Mouse (Mus musculus) limb, embryonic 11.5 days (tissue): ENCODE measurements around the gene Cdc14a. TPM values are rescaled to one million over a fixed set of nuclear protein-coding genes. Genes with fewer than 3 reads are reported as not detected.
A peak's percentile ranks its signal among the peaks of the same experiment; 100 is the strongest.

Source experiments
- ATAC-seq: fragments of 200-750 bp; cut with Nextera tagmentation; 2 replicates; pipeline ENCODE4 v1.8.0; 2017; ENCODE audit warnings: low read depth; ENCODE audit not compliant: insufficient number of reproducible peaks, low FRiP score, low TSS enrichment
- DNase-seq: peaks from one replicate; pipeline ENCODE4 v3.0.0-alpha.2; 2015; ENCODE audit warnings: low spot score
- H3K27ac ChIP-seq: fragments of 300-500 bp; sonication (generic); replicated peaks from 2 replicates; pipeline ENCODE4 v1.5.1; 2014; ENCODE audit warnings: low read depth, mild to moderate bottlenecking, low read length
- H3K27me3 ChIP-seq: fragments of 300-500 bp; sonication (generic); 2 replicates; pipeline ENCODE4 v1.6.1; 2014; ENCODE audit warnings: mild to moderate bottlenecking, low read length, mixed read lengths; ENCODE audit not compliant: control insufficient read depth, insufficient read depth
- H3K36me3 ChIP-seq: fragments of 300-500 bp; sonication (generic); 2 replicates; pipeline ENCODE4 v1.6.1; 2014; ENCODE audit warnings: mild to moderate bottlenecking, low read length, moderate library complexity, mixed read lengths; ENCODE audit not compliant: control insufficient read depth, insufficient read depth
- H3K4me1 ChIP-seq: fragments of 300-500 bp; sonication (generic); 2 replicates; pipeline ENCODE4 v1.6.1; 2014; ENCODE audit warnings: low read length, mixed read lengths; ENCODE audit not compliant: control insufficient read depth, insufficient read depth
- H3K4me2 ChIP-seq: fragments of 300-500 bp; sonication (generic); 2 replicates; pipeline ENCODE4 v1.6.1; 2014; ENCODE audit warnings: low read depth, mild to moderate bottlenecking, moderate library complexity; ENCODE audit not compliant: severe bottlenecking
- H3K4me3 ChIP-seq: fragments of 300-500 bp; sonication (generic); 2 replicates; pipeline ENCODE4 v1.5.1; 2014; ENCODE audit warnings: low read depth, low read length
- H3K9ac ChIP-seq: fragments of 300-500 bp; sonication (generic); 2 replicates; pipeline ENCODE4 v1.6.1; 2014; ENCODE audit warnings: mild to moderate bottlenecking, low read length
- H3K9me3 ChIP-seq: fragments of 300-500 bp; sonication (generic); 2 replicates; pipeline ENCODE4 v1.6.1; 2016; ENCODE audit warnings: low read length; ENCODE audit not compliant: control insufficient read depth
- WGBS: fragments of 180-500 bp; shearing (Covaris S2); extraction: QIAGEN DNeasy Blood & Tissue Kit; methylation state at CpG from one replicate; pipeline ENCODE4 v1.1.7; 2014; 5-methylcytosine and 5-hydroxymethylcytosine counted together
- polyA plus RNA-seq: library from polyadenylated mRNA; unstranded; fragments of >200 nt; fragmentation: Nextera tagmentation; extraction: Ambion mirVana; gene quantifications from 2 replicates; pipeline ENCODE4 v1.2.1, GENCODE M21; 2014

Cdc14a gene
- polyA plus RNA-seq, result 11.6 and 12.7 TPM in 2 replicates

DNA sequence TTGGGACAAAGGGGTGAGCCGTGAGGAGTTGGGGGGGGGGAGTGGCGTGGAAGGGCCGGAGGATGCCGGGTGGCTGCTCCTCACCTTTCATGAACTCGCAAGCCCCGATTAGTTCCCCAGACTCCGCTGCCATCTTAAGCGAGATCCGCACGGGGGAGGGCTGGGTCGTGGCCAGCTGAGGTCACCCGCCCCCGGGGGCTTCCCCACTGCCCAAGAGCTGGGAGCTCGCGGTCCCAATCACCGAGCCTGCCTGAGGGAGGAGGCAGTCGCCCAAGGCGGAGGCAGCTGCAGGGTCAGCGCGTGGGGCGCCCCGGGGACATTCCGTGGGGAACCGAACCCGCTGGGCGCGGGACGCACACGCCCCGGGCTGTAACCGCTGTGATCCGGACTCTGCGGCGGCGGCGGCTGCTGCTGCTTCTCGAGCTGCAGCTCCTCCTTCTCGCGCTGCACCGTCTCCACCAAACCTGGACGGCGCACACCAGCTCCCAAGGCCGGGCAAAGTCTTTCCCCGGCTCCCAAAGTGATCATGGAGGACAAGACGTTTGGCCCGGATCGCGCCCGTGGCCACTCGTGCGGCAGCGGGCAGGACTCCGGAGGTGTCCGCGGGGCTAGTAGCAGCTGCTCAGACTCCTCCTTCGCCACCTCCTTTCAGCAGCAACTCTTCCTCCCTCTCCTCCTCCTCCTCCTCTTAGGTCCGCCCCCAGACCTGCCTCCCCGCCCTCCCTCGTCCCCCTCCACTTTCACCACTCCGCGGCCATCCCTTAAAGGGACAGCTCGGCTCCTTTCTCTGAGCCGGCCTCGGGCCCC is at the start of gene Cdc14a:
Gene Cdc14a, minus strand, starts transcription at position 680 of the 807 bp plus-strand sequence.
- no peaks in the 10 kb centered on the region for H3K9me3 ChIP-seq
- peak within 1 kb of the TSS; percentile 90 for H3K4me3 ChIP-seq
- ATAC-seq (peak; percentile 92), DNase-seq (peak; percentile 89)
- H3K4me2 ChIP-seq, result peak within 1 kb of the TSS; percentile 58
- WGBS, result under 1% methylated on average over 58 of the region's 64 CpGs
- H3K27me3 ChIP-seq, result no peaks in the 10 kb centered on the region
- no peaks in the 10 kb centered on the region for H3K36me3 ChIP-seq
- peaks cover 5% of the 10 kb centered on the region for H3K4me1 ChIP-seq
- H3K27ac ChIP-seq, result peak within 1 kb of the TSS; percentile 76
- H3K9ac ChIP-seq, result peak within 1 kb of the TSS; percentile 90

DNA sequence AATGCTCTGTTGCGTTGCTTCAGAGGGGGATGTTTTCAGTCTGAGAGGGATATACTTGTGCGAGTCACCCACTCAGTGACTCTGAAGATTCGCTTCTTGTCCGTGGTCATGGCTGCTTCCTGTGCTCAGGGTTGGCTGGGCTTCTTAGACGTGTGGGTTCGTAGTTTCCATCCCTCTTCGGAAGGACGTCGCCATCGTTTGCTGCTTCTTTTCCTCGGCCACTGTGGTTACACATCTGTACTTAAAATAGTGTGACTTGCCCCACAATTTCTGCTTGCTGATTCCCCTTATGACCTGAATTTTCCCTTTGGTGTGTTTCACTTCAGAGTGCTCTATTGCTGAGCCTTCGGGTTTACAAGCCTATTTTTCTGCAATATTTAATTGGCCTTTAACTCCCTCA is 41.9 kb upstream of the Cdc14a start:
- DNase-seq (no peak), ATAC-seq (no peak)
- no peak overlapping the region for H3K4me3 ChIP-seq
- no peaks in the 10 kb centered on the region for H3K4me1 ChIP-seq
- H3K27me3 ChIP-seq, result no peaks in the 10 kb centered on the region
- H3K36me3 ChIP-seq, result no peaks in the 10 kb centered on the region
- H3K9ac ChIP-seq, result no peak overlapping the region
- no peaks in the 10 kb centered on the region for H3K9me3 ChIP-seq
- no peak overlapping the region for H3K27ac ChIP-seq
- 94% methylated on average over 12 of the region's 12 CpGs for WGBS
- H3K4me2 ChIP-seq, result no peak overlapping the region

DNA sequence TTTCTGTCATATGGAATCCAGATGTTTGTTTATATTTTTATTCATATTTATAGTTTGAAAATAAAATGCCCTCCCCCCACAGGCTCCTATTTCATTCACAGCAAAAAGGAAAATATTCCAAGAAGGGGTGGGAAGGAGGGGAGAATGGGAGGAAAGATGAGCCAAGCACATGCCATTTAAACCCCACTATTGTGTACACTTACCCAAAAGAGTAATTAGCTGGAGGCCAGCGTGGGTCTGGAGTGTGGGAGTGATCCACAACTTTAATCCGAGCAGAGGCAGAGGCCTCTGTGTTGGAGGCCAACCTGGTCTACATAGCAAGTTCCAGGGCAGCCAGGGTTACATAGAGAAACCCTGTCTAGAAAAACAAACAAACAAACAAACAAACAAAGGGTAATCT is 40.5 kb upstream of the Cdc14a start:
- 52% methylated on average over 2 of the region's 2 CpGs for WGBS
- no peak overlapping the region for H3K4me2 ChIP-seq

DNA sequence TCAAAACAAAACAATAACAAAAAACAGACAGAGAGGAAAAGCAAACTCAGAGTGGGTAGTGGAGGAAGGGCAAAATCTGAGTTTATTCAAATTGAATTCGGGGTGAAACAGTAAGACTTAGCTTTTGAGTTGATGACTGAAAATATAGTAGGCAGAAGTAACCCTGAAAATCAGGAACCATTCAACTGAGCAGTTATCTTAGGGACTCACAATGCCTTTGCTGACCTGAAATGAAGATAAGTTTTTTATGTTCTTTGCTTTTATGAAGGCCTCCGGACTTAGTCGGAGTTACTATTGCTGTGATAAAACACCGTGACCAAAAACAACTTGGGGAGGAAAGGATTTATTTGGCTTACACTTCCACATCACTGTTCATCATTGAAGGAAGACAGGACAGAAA is 37.2 kb upstream of the Cdc14a start:
- no peak overlapping the region for H3K9ac ChIP-seq
- H3K27ac ChIP-seq, result no peak overlapping the region
- no peaks in the 10 kb centered on the region for H3K36me3 ChIP-seq
- no peak overlapping the region for H3K4me2 ChIP-seq
- H3K4me1 ChIP-seq, result no peaks in the 10 kb centered on the region
- ATAC-seq (no peak), DNase-seq (no peak)
- no peaks in the 10 kb centered on the region for H3K27me3 ChIP-seq
- H3K4me3 ChIP-seq, result no peak overlapping the region
- no peaks in the 10 kb centered on the region for H3K9me3 ChIP-seq
- 87% methylated on average over 4 of the region's 4 CpGs for WGBS

More for the DNA sequence above, 40.5 kb upstream of the Cdc14a start:
- H3K9ac ChIP-seq, result no peak overlapping the region
- no peaks in the 10 kb centered on the region for H3K4me1 ChIP-seq
- H3K27ac ChIP-seq, result no peak overlapping the region
- H3K9me3 ChIP-seq, result no peaks in the 10 kb centered on the region
- no peaks in the 10 kb centered on the region for H3K36me3 ChIP-seq
- H3K27me3 ChIP-seq, result no peaks in the 10 kb centered on the region
- ATAC-seq, result no peak
- no peak overlapping the region for H3K4me3 ChIP-seq
- no peak for DNase-seq

DNA sequence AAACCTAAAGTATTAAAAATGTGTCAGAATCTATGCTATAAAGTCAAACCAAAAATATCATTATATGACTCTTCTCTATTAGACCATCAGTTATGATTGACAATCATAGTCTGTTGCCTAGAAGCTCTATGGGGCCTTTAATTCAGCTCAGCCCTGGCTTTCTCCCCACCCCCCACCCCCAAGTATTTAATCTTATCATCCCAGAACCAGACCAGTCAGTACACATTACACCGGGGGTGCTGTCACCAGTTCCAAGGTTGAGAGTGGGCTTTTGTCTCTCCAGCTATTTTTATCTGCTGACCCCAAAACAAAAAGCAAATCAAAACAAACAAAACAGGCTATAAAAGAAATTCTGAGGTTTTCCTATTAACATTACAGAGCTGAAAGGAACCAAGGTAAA is 30.7 kb upstream of the Cdc14a start:
- DNase-seq (no peak), ATAC-seq (no peak)
- no peak overlapping the region for H3K27ac ChIP-seq
- 80% methylated on average over 1 of the region's 1 CpGs for WGBS
- H3K9me3 ChIP-seq, result peaks cover 2% of the 10 kb centered on the region; the same call in 1 of the 2 replicates
- no peak overlapping the region for H3K4me2 ChIP-seq
- no peak overlapping the region for H3K9ac ChIP-seq
- no peaks in the 10 kb centered on the region for H3K36me3 ChIP-seq
- no peak overlapping the region for H3K4me3 ChIP-seq
- no peaks in the 10 kb centered on the region for H3K4me1 ChIP-seq
- H3K27me3 ChIP-seq, result no peaks in the 10 kb centered on the region

DNA sequence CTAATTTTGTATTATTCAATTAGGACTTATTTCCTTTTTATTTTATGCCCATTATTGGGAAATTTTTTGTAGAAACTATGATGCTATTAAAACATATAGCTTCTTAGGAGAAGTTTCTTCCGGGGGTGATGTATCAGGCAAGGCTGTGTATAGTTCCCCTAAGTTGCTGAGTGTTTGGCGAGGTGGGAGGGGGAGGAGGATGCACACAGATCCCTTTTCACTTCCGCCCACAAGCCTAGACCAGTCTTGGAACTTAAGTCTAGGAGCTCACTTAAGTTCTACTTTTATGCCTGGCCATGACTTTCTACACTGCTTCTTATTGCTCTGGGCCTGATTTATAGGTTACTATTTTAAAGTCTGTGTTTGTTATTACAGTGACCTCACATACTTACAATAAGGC is 26.9 kb upstream of the Cdc14a start:
- H3K4me3 ChIP-seq, result no peak overlapping the region
- no peak for DNase-seq

DNA sequence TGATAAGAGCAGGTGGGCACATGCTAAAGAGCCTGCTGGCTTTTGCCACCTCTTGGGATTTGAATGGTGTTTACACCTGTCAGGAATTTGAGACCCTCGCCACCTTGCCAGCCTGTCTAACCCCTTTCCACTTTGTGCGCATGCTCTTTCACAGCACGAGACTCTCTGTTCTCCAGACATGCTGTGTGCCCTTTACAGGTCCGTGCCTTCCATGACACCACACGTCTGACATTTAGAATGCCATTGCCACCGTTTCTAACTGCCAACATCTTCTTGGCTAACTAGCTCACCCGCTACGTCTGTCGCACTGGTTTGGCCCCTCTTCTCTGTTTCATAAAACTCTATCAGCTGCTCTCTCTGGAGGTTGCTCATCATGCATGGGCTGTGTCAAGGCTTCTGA is 20.5 kb upstream of the Cdc14a start:
- WGBS, result 88% methylated on average over 9 of the region's 9 CpGs
- Histone ChIP-seq H3K27me3 (no peaks in the 10 kb centered on the region), H3K27ac (no peak overlapping the region), H3K9ac (no peak overlapping the region), H3K4me3 (no peak overlapping the region), H3K9me3 (no peaks in the 10 kb centered on the region), H3K4me2 (no peak overlapping the region), H3K36me3 (no peaks in the 10 kb centered on the region), H3K4me1 (no peaks in the 10 kb centered on the region)
- no peak for DNase-seq
- no peak for ATAC-seq

More for the DNA sequence above, 26.9 kb upstream of the Cdc14a start:
- H3K9ac ChIP-seq, result no peak overlapping the region
- H3K27ac ChIP-seq, result no peak overlapping the region
- WGBS, result 71% methylated on average over 3 of the region's 3 CpGs
- no peaks in the 10 kb centered on the region for H3K36me3 ChIP-seq
- H3K4me2 ChIP-seq, result no peak overlapping the region
- no peaks in the 10 kb centered on the region for H3K4me1 ChIP-seq
- ATAC-seq, result no peak
- no peaks in the 10 kb centered on the region for H3K27me3 ChIP-seq
- peaks cover 2% of the 10 kb centered on the region; the same call in 1 of the 2 replicates for H3K9me3 ChIP-seq

DNA sequence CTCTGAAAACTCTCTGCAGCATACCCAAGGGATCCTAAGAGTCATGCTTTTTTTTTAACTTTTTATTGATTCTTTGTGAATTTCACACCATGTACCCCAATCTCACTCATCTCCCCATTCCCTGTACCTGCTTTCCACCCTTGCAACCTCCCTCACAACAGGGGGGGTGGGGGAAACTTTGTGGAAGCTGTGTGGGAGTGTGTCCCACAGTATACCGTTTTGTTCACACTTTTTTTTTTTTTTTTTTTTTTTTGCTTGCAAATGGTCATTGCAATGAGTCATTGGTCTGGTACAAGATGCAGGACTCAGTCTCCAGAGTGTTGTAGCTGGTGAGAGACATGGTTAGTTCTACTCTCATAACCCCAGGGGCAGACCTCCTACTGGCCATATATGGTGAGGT is 19.0 kb upstream of the Cdc14a start:
- no peak for ATAC-seq
- no peak overlapping the region for H3K27ac ChIP-seq

More for the DNA sequence above, 19.0 kb upstream of the Cdc14a start:
- H3K27me3 ChIP-seq, result no peaks in the 10 kb centered on the region
- H3K4me2 ChIP-seq, result no peak overlapping the region
- no peaks in the 10 kb centered on the region for H3K9me3 ChIP-seq
- H3K4me1 ChIP-seq, result no peaks in the 10 kb centered on the region
- H3K9ac ChIP-seq, result no peak overlapping the region
- 86% methylated on average over 1 of the region's 1 CpGs for WGBS
- no peaks in the 10 kb centered on the region for H3K36me3 ChIP-seq
- no peak overlapping the region for H3K4me3 ChIP-seq
- DNase-seq, result no peak
